Mouse (Mus musculus) layer of hippocampus, postnatal 36 days (tissue): ENCODE measurements at regions not wholly inside any gene's neighbourhood (a gene's known extent, or its start where the extent isn't known, plus 50 kb on each side); places are given as distances from the start of the nearest gene placed in this dataset.
"Not testable (repeated sequence)": the region's sequence is repeated elsewhere in the genome, so short reads cannot be mapped to it uniquely, and the experiment has no call there.

Experiments used
- DNase-seq, 2 experiments: peaks; one replicate each; pipeline ENCODE4 v3.0.0; 2022

DNA sequence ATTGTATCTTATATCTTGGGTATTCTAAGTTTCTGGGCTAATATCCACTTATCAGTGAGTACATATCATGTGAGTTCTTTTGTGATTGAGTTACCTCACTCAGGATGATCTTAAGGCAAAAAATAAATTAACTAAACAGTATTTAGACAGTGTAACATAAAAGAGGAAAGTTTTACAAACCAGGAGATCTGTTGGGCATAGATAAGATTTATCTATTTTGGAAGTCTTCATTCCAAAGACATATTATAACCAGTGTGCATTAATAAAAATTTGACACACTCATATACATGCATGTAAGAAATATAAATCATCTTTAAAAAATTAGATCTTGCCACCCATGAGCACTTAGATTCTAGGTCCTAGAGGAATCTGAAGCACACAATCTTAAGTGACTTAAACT, 343.9 kb upstream of the Fam174a start:
- DNase-seq: no peak

DNA sequence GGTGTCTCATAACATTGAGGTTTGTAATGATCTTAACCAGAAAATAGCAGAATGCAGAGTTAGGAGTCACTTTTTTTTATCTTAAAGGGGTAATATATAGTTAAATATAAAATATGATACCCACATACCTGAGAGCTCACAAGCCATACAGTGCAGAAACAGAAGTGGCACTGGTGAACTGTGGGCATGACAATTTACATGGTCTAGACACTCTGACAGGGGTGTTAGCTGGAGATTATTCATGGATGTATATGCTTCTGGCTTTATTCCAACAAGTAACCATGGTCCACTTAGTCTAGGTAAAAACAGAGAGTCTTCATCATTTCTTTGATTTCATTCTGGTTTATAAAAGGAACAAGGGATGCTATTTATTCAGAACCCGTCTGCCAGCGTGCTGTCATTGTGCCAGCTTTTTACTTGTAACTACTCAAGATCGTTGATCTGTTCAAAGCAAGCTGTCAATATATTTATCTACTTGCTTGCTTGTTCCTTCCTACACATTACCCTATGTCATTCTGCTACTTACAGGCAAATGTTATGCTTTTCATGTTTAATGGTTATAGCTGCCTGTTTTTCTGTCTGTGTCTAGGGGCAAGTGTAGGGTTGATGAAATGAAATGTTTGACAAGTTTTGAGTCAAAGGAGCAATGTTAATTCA, 343.2 kb upstream of the Fam174a start:
- peak in 1 of 2 experiments; percentile 3 for DNase-seq

DNA sequence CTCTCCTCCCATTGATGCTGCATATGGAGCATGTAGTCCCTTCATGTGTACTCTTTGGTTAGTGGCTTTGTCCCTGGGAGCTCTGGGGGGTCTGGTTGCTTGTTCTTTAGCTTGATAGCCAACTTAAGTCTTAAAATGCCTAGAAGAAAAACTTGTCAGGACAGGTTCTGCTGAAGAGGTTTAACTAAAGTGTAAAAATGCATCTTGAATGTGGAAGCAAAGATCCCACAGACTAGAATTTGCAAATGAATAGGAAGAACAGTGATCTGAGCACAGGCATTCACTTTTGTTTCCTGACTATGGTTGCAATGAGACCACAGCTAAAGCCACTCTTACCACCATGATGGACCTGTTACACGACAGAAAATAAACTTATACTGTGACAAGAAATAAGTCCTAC, 320.1 kb upstream of the Fam174a start:
- no peak for DNase-seq

DNA sequence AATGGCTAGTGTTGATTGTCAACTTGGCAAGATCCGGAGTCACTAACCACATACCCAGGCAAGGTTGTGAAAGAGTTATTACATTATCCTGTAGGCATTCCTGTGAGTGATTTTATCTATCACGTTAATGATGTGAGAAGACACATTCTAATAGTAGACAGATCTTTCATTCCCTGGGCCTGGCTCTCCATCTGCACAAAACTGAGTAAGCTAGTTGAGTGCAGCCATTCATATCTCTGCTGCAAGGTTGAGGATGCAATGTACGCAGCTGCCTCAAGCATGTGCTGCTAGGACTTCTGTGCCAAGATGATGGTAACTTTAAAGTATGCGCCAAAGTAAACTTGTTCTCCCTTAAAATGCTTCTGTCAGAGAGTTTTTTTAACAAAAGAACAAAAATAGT, 309.5 kb upstream of the Fam174a start:
- no peak for DNase-seq

DNA sequence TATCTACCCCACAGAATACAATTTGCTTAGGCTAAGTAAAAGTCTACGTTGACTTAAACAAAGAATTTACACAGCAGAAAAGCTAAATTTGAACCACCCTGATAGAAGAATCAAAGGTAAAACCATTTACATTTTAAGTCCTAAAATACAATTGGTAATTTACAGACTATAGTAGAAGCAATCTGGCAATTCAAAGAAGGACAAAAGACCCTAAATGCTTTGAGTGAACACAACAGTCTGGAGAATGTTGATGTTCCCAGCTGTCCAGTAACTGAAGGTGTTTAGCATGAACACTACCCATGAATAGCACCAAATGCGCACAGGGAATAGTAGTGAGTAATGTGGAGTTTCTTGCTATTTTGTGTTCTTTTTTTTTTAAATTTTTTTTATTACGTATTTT, 282.8 kb upstream of the Fam174a start:
- DNase-seq: no peak

DNA sequence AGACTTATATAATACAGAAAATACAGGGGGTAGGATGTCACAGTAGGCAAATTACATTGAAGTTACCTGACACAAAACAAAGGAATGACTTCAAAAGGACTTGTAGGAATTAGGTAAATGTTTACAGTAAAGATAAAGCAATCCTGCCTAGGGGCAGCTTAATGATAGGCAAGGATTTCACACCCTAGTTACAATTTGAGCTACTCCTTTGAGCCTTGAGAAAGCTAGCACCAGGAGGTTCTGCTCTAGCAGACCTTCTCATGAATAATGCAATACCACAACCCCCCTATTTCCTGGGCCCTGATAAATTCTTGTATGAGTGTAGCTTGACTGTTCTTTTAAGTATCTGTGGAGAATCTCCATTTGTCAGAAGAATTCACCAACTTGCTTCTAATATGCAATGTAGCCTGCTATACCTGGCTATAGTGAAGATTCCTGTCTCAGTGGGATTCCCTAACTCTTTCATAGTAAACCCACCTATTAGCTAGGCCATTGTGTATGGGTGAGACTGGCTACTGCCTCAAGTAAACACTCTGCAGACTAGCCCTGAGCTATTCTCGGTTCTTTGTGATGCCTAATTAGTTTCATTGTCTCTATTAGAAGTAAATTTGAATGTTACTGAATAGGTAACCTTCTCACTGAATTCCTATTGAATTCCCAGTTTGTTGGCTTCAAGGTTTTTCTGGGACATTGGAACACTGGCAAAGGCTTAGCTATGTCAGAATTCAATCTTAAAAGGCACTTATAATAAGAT, 279.6 kb upstream of the Fam174a start:
- not testable (repeated sequence) for DNase-seq

DNA sequence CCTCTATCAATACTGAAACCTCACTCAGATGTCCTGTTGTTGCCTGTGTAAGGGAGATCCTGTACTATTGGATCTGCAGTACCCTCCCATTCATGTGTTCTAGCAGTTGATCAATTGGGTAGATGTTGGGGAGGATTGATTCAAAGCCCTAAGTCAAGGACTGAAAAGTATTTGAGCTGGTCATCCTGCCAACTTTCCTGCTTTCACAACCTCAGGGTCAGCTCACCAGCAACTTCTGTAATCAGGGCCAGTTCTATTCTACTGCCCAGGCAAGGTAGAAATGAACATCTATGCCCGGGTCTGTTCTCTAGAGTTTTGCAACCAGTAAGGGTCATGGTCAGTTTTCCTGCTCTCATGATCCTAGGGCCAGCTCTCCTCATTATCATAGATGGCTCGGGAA, 275.0 kb upstream of the Fam174a start:
- no peak for DNase-seq

DNA sequence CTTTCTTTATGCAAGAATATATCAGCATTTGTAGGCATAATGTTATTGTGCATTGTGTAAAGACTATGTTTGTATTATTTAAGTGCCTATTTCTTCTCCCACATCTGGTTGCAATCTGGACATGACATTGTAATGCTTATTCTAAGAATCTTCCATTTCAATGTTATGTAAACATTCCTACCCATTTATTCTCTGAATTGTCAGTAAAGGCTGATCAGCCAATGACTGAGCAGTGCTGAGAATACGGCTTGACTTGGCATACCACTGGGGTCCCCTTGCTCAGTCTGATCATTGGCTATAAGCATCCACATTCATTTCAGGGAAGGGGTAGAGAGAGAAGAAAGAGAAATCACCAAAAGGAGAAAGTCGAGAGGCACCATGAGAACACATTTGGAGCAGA, 273.1 kb upstream of the Fam174a start:
- no peak for DNase-seq

DNA sequence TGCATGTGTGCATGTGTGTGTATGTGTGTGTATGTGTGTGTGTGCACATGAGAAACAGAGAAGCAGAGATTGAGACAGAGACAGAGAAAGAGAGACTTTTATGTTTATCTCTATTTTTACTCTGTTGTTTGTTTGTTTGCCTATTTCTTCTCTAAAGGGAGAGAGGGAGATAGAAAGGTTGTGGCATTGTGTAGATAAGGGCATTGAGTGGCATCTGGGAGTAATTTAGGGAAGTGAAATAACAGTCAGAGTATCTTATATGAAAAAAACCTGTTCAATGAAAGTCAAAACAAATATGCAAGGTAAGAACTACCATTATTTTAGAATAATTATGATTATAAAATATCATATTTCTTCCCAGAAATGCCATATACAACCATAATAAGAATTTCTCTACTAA, 270.1 kb upstream of the Fam174a start:
- no peak for DNase-seq

DNA sequence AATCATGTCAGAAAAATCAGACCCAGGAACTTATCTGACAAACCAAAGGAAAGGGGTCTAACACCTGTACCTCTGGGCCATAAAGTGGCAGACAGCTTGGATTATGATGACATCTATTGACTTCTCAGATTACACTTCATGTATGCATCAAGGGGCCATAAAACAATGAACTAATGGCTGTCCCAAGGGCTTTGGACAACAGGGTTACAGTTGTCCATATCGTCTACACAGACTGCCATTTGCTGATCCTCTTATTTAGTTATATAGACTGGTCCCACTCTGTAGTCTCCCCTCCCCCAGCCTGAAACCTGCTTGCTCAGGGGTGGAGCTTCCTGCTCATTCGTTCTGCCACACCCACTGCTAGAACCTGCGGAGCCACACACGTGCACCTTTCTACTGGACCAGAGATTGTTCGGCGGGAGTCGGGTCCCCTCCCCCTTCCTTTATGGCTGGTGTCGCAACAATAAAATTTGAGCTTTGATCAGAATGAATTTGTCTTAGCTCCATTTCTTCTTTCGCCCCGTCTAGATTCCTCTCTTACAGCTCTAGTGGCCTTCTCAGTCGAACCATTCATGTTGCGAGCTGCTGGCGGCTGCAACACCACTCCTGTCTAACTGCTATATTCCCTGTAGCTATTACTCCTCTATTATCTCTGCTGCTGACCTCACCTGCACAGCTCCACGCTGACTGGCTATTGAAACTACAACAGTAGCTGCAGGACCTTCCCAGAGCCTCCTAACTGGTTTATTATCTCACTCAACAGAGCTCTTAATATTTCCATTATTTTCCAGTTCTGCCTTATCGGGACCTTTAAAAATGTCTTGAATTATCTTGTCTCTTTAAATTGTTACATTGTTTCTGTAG, 248.9 kb upstream of the Fam174a start:
- no peak for DNase-seq

DNA sequence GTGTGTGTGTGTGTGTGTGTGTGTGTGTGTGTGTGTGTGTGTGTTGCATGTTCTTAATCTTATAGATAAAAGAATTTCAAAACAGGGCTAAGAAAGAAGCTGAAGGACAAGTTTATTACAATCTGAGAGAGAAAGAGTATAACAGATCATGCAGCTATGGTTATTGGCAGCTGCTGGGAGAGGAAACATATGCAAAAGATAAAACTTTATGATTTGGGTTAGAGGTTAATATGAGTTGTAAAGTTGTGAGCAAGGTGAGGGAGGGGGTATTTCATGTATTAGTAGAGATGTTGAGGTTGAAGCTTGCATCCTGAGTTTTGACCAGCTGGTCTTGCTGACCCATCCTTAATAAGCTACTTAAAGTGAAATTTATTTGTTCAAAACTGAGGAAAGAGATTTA, 247.8 kb upstream of the Fam174a start:
- no peak for DNase-seq

DNA sequence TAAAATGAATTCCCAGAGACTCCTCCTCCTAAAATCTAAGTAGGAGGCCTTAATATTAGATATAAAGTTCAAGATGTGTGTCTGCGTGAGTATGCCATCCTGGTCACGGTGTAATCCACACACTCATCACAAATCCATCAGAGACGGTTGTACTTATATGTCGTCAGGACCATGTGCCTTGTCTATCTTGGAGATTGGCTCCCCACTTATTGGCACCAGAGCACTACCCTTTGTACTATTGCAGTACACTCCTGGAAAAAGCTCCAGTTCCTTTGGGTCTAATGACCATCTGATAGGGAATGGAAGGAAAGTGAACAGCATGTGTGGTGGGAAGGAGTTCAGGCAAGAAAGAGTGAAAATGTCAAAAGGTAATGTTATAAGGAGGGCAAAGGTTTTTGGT, 247.4 kb upstream of the Fam174a start:
- no peak for DNase-seq

DNA sequence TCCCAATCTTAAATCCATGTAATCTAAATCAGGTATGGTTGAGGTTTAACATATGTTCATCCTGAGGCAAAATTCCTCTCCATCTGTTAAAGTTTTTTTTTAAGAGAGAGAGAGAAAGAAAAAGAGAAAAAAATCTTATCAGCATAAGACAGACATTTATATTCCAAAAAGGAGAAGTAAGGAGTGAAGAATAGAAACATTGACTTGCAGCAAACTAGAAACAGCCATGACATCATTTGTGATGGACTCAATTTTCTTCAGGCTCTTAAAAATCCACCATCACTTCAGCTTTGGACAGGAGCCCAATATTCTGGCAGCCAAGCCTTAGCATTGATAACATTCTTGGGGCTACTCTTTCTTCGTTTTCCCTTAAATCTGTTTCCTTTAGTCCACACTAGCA, 238.3 kb upstream of the Fam174a start:
- no peak for DNase-seq

DNA sequence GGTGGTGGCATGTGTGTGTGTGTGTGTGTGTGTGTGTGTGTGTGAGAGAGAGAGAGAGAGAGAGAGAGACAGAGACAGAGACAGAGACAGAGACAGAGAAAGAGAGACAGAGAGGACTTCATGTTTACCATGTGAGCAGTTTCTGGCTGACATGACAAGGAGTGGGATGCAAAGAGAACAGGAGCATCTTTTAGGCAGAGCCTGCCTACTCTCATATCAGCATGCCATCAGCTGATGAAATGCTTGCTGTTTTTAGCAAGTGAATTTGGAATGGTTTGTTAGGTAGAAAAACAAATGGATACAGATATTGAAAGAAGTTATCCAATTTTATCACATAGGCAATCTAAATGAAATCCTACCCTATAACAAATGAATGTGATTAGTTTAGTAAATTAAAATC, 203.5 kb upstream of the Fam174a start:
- DNase-seq: peak; percentile 6 to 9

DNA sequence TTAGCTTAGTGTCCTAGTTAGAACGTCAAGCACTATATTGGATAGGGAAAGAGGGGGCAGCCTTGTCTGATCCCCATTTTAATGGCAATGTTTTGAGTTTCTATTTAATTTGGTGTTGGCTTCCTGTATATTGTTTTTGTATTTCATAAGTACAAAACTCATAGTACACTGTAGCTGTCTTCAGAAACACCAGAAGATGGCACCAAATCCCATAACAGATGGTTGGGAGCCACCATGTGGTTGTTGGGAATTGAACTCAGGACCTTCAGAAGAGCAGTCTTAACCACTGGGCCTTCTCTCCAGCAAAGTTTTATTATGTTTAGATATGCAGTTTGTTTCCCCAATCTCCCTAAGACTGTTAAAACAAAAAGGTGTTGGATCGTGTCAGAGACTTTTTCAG, 199.9 kb upstream of the Fam174a start:
- no peak for DNase-seq

DNA sequence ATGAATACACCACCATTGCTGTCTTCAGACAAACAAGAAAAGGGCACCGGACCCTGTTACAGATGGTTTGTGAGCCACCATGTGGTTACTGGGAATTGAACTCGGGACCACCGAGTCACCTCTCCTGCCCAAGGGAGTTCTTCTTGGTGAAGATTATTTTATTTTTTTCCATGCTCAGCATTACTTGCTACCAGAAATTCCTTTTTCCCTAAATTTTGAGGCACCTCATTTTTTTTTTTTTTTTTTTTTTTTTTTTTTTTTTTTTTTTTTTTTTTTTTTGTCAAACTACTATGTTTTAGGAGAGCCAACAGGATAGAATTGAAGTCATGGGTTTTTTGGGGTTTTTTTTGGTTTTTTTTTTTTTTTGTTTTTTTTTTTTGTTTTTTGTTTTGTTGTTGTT, 165.9 kb upstream of the Fam174a start:
- DNase-seq: no peak

DNA sequence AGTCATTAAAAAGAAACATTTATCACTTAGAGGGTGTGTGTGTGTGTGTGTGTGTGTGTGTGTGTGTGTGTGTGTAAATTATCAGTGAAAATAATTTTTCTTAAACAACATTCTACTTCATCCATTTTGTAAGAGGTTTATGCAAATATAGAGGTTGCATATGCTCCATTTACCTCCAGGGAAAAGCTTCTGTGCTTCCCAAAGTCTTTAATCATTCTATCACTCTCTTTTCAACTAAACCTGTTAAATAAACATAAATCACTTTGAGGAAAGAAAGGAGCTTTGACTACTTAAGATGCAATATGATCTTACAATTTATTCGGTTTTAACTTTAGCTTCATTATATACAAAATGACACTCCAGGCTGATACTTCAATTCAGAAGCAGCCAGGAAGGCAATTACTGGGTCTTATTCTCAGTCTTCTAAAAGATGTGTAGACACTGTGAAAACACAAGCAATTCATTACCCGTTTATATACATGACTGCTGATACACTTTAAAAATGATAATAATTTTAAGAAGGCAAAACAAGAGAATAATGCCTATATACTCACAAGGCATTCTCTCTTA, 139.3 kb upstream of the Fam174a start:
- DNase-seq: no peak

DNA sequence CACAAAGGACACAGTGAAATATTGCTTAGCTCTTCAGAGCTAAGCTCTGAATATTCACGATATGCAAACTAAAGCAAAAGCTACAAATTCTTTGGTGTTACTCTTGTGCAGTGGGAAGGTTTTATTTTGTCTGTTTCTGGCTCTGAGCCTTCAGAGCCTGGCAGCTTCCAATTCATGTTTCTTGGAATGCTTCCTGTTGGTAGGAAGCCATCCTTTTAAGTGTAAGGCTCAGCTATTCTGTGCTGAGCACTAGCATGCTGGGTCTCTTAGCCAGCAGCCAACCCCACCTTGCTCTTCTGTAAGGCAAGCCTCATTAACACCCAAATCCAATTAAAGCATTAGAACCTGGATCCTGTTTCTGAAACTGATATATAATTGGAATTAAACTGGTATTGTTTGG, 94.5 kb upstream of the Fam174a start:
- DNase-seq: peak; percentile 29 to 45

DNA sequence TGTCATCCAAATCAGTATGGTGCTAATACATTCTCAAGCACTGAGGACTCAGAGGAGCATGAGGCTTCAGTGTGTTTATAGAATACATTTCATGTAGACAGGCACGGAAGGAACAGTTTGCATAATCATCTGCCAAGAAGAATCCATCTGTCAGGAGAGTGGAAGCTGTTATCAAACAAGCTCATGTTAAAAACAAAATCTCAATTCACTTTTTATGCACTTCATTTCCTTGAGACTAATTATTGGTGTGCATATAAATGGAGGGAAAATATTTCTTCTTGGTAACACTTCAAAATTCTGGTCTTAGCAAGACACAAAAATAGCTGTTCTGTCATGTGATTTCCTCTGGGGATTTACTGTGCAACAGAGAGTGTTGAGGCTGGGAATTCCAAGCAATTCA, 90.1 kb upstream of the Fam174a start:
- peak in 1 of 2 experiments; percentile 14 for DNase-seq

DNA sequence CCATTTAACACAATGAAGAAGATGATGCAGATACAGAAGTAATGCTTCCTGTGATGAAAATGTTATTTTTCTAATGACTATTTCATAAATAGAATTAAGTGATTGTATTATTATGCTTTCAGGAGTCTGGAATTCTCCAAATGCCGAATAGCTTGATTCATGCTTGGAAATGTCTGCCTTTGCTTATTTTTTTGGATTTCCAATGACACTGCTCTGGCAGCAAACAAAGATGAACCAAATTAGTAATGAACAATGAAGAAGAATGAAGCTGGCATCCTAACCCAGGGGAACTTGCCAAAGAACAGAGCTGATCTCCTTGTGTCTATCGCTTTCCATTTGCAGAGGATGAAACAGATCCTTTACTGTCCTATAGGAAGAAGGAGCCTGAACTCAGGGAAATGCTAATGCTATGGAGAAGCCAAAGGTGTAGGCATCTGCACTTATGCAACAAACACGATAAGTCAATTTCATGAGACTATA, 71.7 kb upstream of the Fam174a start:
- no peak for DNase-seq
